Mouse (Mus musculus) lung, embryonic 16.5 days (tissue): ENCODE measurements around the gene Insig2. TPM values are rescaled to one million over a fixed set of nuclear protein-coding genes. Genes with fewer than 3 reads are reported as not detected.

ENCODE experiments used
- ATAC-seq: fragments of 200-750 bp; cut with Nextera tagmentation; 2 replicates; pipeline ENCODE4 v1.8.0; 2017; ENCODE audit warnings: low read depth, mild to moderate bottlenecking, moderate library complexity
- H3K27ac ChIP-seq: fragments of 300-500 bp; sonication (generic); 2 replicates; pipeline ENCODE4 v1.5.1; 2014; ENCODE audit warnings: mild to moderate bottlenecking, control low read depth, low read length
- H3K27me3 ChIP-seq: fragments of 300-500 bp; sonication (generic); 2 replicates; pipeline ENCODE4 v1.6.1; 2014; ENCODE audit warnings: low read depth, low read length, mixed read lengths; ENCODE audit not compliant: control insufficient read depth, insufficient read depth
- H3K36me3 ChIP-seq: fragments of 300-500 bp; sonication (generic); 2 replicates; pipeline ENCODE4 v1.6.1; 2014; ENCODE audit warnings: low read length; ENCODE audit not compliant: control insufficient read depth, insufficient read depth
- H3K4me1 ChIP-seq: fragments of 300-500 bp; sonication (generic); replicated peaks from 2 replicates; pipeline ENCODE4 v1.6.1; 2014; ENCODE audit warnings: low read length, mixed read lengths; ENCODE audit not compliant: control insufficient read depth, insufficient read depth
- H3K4me2 ChIP-seq: fragments of 300-500 bp; sonication (generic); 2 replicates; pipeline ENCODE4 v1.6.1; 2014; ENCODE audit warnings: low read depth, low read length, control low read depth
- H3K4me3 ChIP-seq: fragments of 300-500 bp; sonication (generic); 2 replicates; pipeline ENCODE4 v1.5.1; 2014; ENCODE audit warnings: mild to moderate bottlenecking, low read length, control low read depth
- H3K9ac ChIP-seq: fragments of 300-500 bp; sonication (generic); 2 replicates; pipeline ENCODE4 v1.6.1; 2014; ENCODE audit warnings: low read length, control low read depth
- H3K9me3 ChIP-seq: fragments of 300-500 bp; sonication (generic); 2 replicates; pipeline ENCODE4 v1.6.1; 2016; ENCODE audit warnings: low read length; ENCODE audit not compliant: control insufficient read depth
- WGBS: fragments of 180-500 bp; shearing (Covaris S2); extraction: QIAGEN DNeasy Blood & Tissue Kit; methylation state at CpG from one replicate; pipeline ENCODE4 v1.1.7; 2014; 5-methylcytosine and 5-hydroxymethylcytosine counted together
- polyA plus RNA-seq: library from polyadenylated mRNA; unstranded; fragments of >200 nt; fragmentation: Nextera tagmentation; extraction: Ambion mirVana; gene quantifications from 2 replicates; pipeline ENCODE4 v1.2.1, GENCODE M21; 2015

The Insig2 gene
- polyA plus RNA-seq, 1 experiment from 2014 or later = 38.3 TPM

- H3K4me1 ChIP-seq = no peaks in the 10 kb centered on the region
- ATAC-seq = no peak
- H3K36me3 ChIP-seq = no peaks in the 10 kb centered on the region
- H3K9ac ChIP-seq = no peak overlapping the region
- no peaks in the 10 kb centered on the region for H3K9me3 ChIP-seq
- H3K27ac ChIP-seq = no peak overlapping the region
- no peak overlapping the region for H3K4me3 ChIP-seq
- no peak overlapping the region for H3K4me2 ChIP-seq
- H3K27me3 ChIP-seq = no peaks in the 10 kb centered on the region
- WGBS = 62% methylated on average over 9 of the region's 9 CpGs
Observed at GRCm38 (mm10) chr1:121260171-121260741, 72.1 kb downstream of the Insig2 start.

Other genes with a start within 250 kb of the Insig2 start
- 9.4 and 10.1 TPM in 2 replicates for gene Ccdc93, start 98.5 kb upstream of the Insig2 start, polyA plus RNA-seq
- not detected in 2 replicates for gene Htr5b, start 195.9 kb upstream of the Insig2 start, polyA plus RNA-seq
- 44.9 and 52.5 TPM in 2 replicates for gene Ddx18, start 235.4 kb upstream of the Insig2 start, polyA plus RNA-seq